Mouse (Mus musculus): ENCODE results near the gene Carmil1.
A peak's percentile ranks its signal among the peaks of the same experiment; 100 is the strongest.

DNA sequence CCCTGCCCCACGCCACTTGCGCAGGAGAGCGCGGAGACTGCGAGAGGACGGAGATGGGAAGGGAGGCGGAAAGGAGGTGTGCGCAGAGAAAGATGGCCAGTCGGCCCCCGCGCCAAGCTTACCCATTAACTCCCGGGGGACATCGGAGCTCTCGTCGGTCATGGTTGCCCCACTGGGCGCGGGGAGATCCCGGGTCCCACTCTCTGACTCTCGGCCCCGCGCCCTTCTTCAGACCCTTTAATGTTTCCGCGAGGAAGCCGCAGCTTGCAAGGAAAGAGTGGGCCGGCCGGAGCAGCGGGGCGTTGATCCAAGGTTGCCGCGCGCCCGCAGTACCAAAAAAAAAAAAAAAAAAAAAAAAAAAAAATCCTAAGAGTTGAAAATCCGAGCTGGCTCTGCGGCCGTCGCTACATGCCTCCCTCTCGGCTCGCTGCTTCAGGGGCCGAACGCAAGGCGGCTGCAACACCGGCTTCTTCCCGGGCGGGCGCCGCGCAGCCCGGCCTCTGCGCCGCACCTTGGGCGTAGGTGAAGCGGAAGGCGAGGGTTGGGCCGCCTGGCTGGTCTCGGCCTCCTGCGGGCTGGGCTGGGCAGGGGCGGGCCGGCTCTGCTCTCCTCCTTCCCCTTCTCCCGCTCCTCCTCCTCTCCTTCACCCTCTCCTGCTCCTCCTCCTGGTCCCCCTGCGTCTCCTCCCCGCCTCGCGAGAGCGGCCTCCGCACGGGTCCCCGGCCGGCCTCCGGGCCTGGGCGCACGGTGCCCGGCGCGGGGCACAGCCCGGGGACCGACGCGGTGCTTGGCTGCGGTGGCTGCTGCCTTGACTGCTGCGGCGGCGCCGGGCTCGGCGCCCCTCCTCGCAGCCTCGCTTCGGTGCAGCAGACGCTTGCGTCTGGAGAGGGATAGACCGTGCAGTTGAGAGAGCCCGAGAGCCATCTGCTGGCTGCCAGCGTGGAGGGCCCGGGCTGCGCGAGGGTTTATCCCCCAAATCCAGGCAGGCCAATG, at the start of gene Carmil1:
- TF ChIP-seq ETS1 (IDR thresholded peaks at IDR 0.05; ENCODE audit: low read depth, low read length) (no peak), CTCF (IDR thresholded peaks at IDR 0.05 in 2 of 3, conservative IDR thresholded peaks at IDR 0.05 in 1 of 3; ENCODE audit: control insufficient read depth in 1 of 3, insufficient read depth in 1 of 3, low read depth in 2 of 3, low read length in 3 of 3, poor library complexity in 1 of 3, severe bottlenecking in 1 of 3) (peak in 2 of 3 experiments; percentile 30 to 53; a peak in 4 of 6 replicates), EP300 (IDR thresholded peaks at IDR 0.05; ENCODE audit: low read depth in 1 of 2, low read length in 2 of 2) (no peak), POLR2A (IDR thresholded peaks at IDR 0.05; ENCODE audit: control insufficient read depth in 1 of 2, insufficient read depth in 1 of 2, low read depth in 1 of 2, low read length in 2 of 2, poor library complexity in 1 of 2) (peak in 1 of 2 experiments; percentile 49; a peak in 1 of 4 replicates), ELF1 (IDR thresholded peaks at IDR 0.05; ENCODE audit: low read depth, low read length) (no peak), POLR2AphosphoS2 (IDR thresholded peaks at IDR 0.05; ENCODE audit: low read length) (no peak), ZKSCAN1 (IDR thresholded peaks at IDR 0.05; ENCODE audit: low read depth, low read length) (no peak), TCF12 (IDR thresholded peaks at IDR 0.05; ENCODE audit: low read depth, low read length) (no peak), GATA1 (IDR thresholded peaks at IDR 0.05; ENCODE audit: low read depth, low read length) (no peak), BHLHE40 (IDR thresholded peaks at IDR 0.05; ENCODE audit: borderline replicate concordance, low read depth, low read length) (no peak), ZMIZ1 (IDR thresholded peaks at IDR 0.05; ENCODE audit: low read depth, low read length) (no peak), USF1 (IDR thresholded peaks at IDR 0.05; ENCODE audit: low read depth, low read length) (no peak)

Measured in MEL (cell line).